Mouse (Mus musculus): ENCODE data around the gene Cct2.

GRCm38 (mm10) chr10:117040355-117040754 lies 23.3 kb downstream of the Cct2 start:
- TF ChIP-seq TAL1 (IDR thresholded peaks at IDR 0.05; ENCODE audit: low read length) (no peak), GATA1 (IDR thresholded peaks at IDR 0.05; ENCODE audit: low read length) (no peak)

All from erythroblast, embryonic 14.5 days (primary cell).